Mouse (Mus musculus) ovary, postnatal 10 days (tissue): ENCODE data around the gene Gsn.

Experiments
- DNase-seq: peaks from one replicate; pipeline ENCODE4 v3.0.0; 2022; ENCODE audit warnings: low spot score

Gene Gsn

DNA sequence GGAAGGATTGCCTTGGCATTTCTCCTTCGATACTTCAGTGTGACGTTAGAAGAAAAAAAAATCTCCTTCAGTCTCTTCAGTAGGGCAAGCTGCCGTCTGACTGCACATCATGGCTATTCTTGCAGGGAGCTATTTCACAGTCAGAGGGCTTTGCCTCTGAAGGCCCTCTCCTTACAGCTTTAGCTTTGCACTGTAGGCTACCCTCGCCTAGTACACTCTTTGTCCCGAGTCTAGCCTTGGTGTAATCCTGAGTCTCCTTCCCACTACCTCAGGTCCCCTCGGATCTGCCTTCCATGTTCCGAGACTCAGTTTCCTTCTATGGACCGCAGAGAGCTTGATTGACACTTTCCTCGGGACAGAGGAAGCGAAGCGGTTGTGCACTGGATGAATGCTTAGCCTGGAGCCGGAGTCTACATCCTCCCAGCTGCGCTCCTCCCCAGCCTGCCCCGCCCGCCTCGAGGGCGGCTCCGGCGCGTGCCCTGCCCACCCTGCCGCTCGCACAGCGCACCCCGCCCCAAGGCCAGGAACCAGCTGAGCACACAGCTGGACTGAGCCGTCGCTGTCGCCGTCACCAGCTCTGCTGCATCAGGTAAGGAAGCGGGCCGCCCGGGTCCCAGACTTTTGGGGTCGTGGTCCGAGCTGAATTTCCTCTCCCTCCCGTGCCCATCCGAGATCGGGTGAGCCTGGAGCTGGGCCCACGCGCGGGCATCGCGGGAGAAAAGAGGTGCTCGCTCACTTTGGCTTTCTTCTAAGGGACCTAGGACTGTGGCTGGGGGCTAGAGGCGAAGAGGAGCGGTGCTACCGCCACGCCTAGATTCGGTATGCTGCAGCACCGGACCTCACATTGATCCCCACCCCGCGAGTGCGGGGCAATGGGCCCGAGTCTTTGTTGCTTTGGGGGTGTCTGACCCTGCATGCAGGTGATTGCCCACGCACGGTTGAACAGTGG is at the start of gene Gsn:
TSS of gene Gsn (plus strand) at position 496 of the 949 bp plus-strand sequence.
- peak; percentile 48 for DNase-seq

DNA sequence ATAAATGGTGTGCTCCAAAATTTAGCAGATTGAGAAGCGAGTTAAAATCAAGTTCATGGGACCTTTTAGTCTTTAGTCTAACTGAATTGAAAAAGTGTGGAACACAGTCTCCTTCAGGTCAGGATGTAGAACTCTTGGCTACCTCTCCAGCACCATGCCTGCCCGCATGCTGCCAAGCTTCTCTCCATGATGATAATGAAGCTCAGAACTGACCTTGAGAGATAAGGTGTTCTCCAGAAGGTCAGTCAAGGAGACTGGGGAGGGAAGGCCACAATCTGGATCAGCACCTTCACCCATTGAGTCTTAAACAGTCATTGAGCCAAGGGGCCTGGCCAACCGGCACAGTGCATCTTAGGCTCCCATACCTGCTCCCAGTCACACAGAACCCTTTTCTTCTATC is 49.4 kb upstream of the Gsn start:
- DNase-seq, result no peak

- DNase-seq, result no peak
These were observed 48.1 kb upstream of the Gsn start for GRCm38 (mm10) chr2:35208054-35208453.

GRCm38 (mm10) chr2:35208931-35209665 is 47.1 kb upstream of the Gsn start:
- DNase-seq, result no peak

- no peak for DNase-seq
These were observed 44.5 kb upstream of the Gsn start for GRCm38 (mm10) chr2:35211681-35212080.

- no peak for DNase-seq
These were observed 42.8 kb upstream of the Gsn start for GRCm38 (mm10) chr2:35213345-35213910.

- DNase-seq, result peak; percentile 85
These were observed 41.3 kb upstream of the Gsn start for GRCm38 (mm10) chr2:35214881-35215358.

DNA sequence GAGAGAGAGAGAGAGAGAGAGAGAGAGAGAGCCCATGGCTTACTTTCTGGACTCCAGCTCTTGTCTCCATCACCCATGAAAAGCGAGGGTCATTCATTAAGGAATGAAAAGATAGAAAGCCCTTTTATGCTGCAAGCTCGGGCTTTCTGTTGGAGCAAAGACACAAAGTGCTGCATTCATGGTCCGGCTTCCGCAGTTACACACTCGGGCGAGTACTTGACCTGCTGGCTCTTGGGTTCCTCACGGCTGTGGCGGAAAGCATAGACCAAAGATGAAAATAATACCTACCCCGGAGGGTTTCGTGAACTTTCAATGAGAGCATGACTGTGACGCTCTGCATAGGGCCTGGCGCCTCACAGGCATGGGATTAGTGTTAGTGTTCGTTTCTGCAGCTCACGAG is 40.8 kb upstream of the Gsn start:
- no peak for DNase-seq

DNA sequence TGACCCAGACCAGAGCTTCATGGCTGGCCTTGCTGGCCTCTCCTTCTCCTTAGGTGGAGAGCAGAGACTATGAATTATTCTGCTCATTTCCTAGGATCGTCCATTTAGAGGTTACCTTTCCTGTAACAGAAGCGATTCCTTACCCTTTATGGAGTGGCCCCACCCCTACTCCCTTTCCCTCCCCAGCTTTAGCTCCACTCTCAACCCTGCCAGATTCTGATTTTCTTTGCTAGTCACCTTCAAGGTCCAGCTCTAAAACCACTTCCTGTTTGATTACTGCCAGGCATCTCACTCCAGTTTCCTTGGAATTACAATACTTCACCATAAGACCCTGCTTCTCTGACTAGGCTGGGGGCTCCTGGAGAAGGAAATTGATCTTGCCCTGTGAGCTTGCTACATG is 39.5 kb upstream of the Gsn start:
- no peak for DNase-seq

DNA sequence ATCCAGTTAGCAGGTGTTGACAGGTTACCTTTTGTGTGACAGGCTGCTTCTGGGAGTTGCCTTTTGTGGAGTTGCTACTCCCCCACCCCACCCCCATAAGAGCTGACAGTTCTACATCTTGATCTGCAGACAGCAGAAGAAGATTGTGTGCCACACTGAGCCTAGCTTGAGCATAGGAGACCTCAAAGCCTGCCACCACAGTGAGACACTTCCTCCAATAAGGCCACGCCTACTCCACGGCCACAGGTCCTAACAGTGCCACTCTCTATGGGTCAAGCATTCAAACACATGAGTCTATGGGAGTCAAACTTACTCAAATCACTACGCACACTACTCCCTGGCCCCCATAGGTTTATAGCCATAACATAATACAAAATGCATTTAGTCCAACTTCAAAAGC is 37.4 kb upstream of the Gsn start:
- no peak for DNase-seq

- no peak for DNase-seq
These were observed 33.3 kb upstream of the Gsn start for GRCm38 (mm10) chr2:35222822-35223391.

DNA sequence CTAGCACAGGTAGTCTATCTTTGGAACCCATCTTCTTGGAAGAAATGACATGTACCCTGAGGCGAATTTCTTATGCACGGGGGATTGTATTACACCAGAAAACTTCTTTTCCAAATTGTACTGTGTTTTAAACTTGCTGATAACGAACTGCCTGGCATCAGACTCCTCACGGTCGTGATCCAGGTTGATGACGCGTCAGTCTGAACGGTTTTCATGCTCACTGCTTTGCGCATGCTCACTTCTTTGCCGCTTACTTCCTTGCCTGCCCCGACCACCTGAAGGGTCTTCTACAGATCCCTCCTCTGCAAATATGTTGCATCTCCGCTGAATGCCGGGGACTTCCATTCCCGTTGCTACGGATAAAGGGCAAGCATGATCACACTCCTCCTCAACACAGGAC is 31.9 kb upstream of the Gsn start:
- DNase-seq, result no peak

GRCm38 (mm10) chr2:35228145-35228544 is 28.0 kb upstream of the Gsn start:
- no peak for DNase-seq

GRCm38 (mm10) chr2:35230215-35230614 is 26.0 kb upstream of the Gsn start:
- DNase-seq, result no peak

- DNase-seq, result no peak
These were observed 24.3 kb upstream of the Gsn start for GRCm38 (mm10) chr2:35231871-35232270.

DNA sequence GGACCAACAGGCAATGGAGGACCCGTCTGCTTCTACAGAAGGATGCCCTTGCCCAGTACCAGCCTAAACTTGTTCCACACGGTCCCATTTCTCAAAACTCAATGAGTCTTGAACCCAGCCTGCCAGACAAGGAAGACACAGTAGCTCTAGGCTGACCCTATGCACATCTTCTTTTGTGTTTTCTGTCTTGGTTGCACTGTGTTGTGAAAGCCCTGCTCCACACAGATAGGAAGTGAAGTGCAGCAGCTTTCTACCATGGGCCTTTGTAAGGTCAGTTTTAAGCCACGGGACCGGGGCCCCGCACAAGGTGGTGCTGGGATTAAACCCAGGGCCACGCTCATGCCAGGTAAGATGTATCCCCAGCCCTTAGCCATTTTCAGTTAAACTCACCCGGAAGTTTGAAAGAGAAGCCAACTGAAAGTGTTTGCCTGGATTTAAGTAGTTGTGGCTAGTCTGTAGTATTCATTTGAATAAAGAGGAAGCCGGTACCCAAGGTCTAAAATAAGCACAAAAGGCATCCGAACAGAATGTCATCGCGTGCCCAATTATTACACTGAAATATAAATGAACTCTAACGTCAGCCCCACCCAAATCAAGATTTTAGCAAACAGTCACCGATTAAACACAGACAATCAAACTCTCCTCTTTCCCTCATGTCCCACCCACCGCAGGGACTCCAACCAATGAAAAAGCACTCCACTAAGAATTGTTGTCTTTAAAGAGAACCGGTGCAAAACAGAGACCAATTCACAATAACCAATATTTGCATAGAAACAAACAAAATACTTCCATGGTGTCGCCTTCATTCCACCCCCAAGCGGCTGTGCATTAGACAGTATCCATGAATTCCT is 23.4 kb upstream of the Gsn start:
- no peak for DNase-seq

DNA sequence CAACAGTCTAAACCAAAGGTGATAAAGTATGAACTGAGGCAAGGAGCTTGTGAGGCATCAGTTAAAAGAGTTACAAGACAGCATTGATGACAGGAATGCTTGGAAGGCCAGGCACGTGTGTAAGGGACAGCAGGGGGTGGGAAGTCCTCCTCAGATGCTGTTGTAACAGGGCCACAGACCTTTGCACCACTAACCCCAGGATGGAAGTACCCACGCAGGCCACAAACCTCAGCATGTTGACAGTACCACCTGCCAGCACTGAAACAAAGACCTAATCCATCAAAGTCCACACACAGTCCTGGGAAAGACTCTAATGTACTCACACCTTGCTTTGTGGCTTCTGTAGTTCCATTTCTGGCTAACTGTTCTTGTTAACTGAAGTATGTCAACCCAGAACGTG is 22.3 kb upstream of the Gsn start:
- no peak for DNase-seq

- no peak for DNase-seq
These were observed 21.2 kb upstream of the Gsn start for GRCm38 (mm10) chr2:35235021-35235420.

DNA sequence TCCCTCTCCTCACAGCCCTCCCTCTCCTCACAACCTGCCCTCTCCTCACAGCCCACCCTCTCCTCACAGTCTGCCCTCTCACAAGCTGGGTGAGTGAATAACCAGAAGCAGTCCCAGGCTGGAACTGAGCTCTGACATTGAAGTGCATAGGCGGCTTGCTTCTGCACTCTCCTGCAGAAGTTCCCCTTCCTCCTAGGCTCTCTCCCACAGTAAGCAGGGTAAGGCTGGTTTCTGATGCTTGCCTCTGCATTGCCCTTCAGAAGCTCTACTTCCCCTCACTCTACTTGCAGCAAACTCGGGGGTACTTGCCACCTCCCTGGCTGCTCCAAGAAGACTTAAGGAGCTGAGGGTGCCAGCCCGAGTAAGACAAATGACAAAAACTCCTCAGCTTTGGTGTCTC is 11.9 kb upstream of the Gsn start:
- no peak for DNase-seq

- DNase-seq, result no peak
These were observed 8.4 kb upstream of the Gsn start for GRCm38 (mm10) chr2:35247763-35248162.

GRCm38 (mm10) chr2:35252733-35253132 is 3.4 kb upstream of the Gsn start:
- DNase-seq, result no peak
